Mouse (Mus musculus): ENCODE measurements around the gene Arid3a.

DNA sequence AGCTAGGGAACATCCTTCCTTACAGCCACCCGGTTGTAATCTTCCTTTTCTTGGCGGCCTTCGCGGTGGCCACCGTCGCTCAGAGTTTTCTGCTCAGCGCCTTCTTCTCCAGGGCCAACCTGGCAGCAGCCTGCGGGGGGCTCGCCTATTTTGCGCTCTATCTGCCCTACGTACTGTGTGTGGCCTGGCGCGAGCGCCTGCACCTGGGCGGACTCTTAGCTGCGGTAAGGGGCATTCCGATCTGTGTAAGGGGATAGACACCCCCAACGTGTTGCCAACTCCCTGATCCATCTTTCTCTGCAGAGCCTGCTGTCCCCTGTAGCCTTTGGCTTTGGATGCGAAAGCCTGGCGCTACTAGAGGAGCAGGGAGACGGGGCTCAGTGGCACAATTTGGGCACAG lies 76.0 kb downstream of the Arid3a start:
- TF ChIP-seq CTCF (IDR thresholded peaks at IDR 0.05; ENCODE audit: low read depth, low read length) = no peak
- TF ChIP-seq POLR2A (IDR thresholded peaks at IDR 0.05; ENCODE audit: borderline replicate concordance, low read depth, low read length) = no peak

All from bone marrow macrophage, adult 2 months (primary cell).